Mouse (Mus musculus) stomach, postnatal 0 days (tissue): ENCODE measurements around the gene Tff3. TPM values are rescaled to one million over a fixed set of nuclear protein-coding genes. Genes with fewer than 3 reads are reported as not detected.

ENCODE experiments used
- ATAC-seq: fragments of 200-750 bp; cut with Nextera tagmentation; 2 replicates; pipeline ENCODE4 v1.8.0; 2017; ENCODE audit not compliant: low FRiP score, low TSS enrichment
- DNase-seq: peaks from one replicate; pipeline ENCODE4 v3.0.0-alpha.2; 2016; ENCODE audit warnings: low spot score
- H3K27ac ChIP-seq: fragments of 300-500 bp; sonication (generic); replicated peaks from 2 replicates; pipeline ENCODE4 v1.5.1; 2014; ENCODE audit warnings: mild to moderate bottlenecking, control low read depth
- H3K27me3 ChIP-seq: fragments of 300-500 bp; sonication (generic); 2 replicates; pipeline ENCODE4 v1.6.1; 2014; ENCODE audit warnings: low read length; ENCODE audit not compliant: control insufficient read depth, insufficient read depth
- H3K36me3 ChIP-seq: fragments of 300-500 bp; sonication (generic); 2 replicates; pipeline ENCODE4 v1.6.1; 2014; ENCODE audit warnings: low read length, mixed read lengths; ENCODE audit not compliant: control insufficient read depth, insufficient read depth
- H3K4me1 ChIP-seq: fragments of 300-500 bp; sonication (generic); replicated peaks from 2 replicates; pipeline ENCODE4 v1.6.1; 2014; ENCODE audit warnings: antibody characterized with exemption; ENCODE audit not compliant: control insufficient read depth, insufficient read depth
- H3K4me2 ChIP-seq: fragments of 300-500 bp; sonication (generic); replicated peaks from 2 replicates; pipeline ENCODE4 v1.6.1; 2014; ENCODE audit warnings: low read depth, mild to moderate bottlenecking, control low read depth, moderate library complexity
- H3K4me3 ChIP-seq: fragments of 300-500 bp; sonication (generic); 2 replicates; pipeline ENCODE4 v1.5.1; 2014; ENCODE audit warnings: low read depth, low read length, control low read depth
- H3K9ac ChIP-seq: fragments of 300-500 bp; sonication (generic); 2 replicates; pipeline ENCODE4 v1.6.1; 2014; ENCODE audit warnings: mild to moderate bottlenecking, low read length, control low read depth, mixed read lengths
- H3K9me3 ChIP-seq: fragments of 300-500 bp; sonication (generic); 2 replicates; pipeline ENCODE4 v1.6.1; 2016; ENCODE audit warnings: low read length; ENCODE audit not compliant: control insufficient read depth
- CTCF ChIP-seq: IDR thresholded peaks from 2 replicates; pipeline ENCODE4 v1.5.1; 2016; ENCODE audit warnings: antibody characterized with exemption, low read depth, mild to moderate bottlenecking, moderate library complexity
- EP300 ChIP-seq: optimal IDR thresholded peaks from 2 replicates; pipeline ENCODE3; 2016; ENCODE audit warnings: antibody characterized with exemption
- WGBS: fragments of 180-500 bp; shearing (Covaris S2); extraction: QIAGEN DNeasy Blood & Tissue Kit; methylation state at CpG from one replicate; pipeline ENCODE4 v1.1.7; 2014; 5-methylcytosine and 5-hydroxymethylcytosine counted together
- polyA plus RNA-seq: library from polyadenylated mRNA; unstranded; fragments of >200 nt; fragmentation: Nextera tagmentation; extraction: Ambion mirVana; gene quantifications from 2 replicates; pipeline ENCODE4 v1.2.1, GENCODE M21; 2015

Tff3 gene
- polyA plus RNA-seq, 1 experiment from 2014 or later, result 10.5 TPM

- H3K4me2 ChIP-seq, result no peak overlapping the region
- peaks cover 8% of the 10 kb centered on the region for H3K4me1 ChIP-seq
- no peak overlapping the region for H3K4me3 ChIP-seq
- H3K9ac ChIP-seq, result no peak overlapping the region
- H3K27me3 ChIP-seq, result no peaks in the 10 kb centered on the region
- DNase-seq, result peak; percentile 45
- peak overlapping the region; percentile 19; the same call in 1 of the 2 replicates for H3K27ac ChIP-seq
- 34% methylated on average over 5 of the region's 5 CpGs for WGBS
- peak; percentile 74 for ATAC-seq
- no peaks in the 10 kb centered on the region for H3K9me3 ChIP-seq
- H3K36me3 ChIP-seq, result no peaks in the 10 kb centered on the region
- TF ChIP-seq EP300, result no peak
- no peak for TF ChIP-seq CTCF
These were observed 51.9 kb downstream of the Tff3 start for GRCm38 (mm10) chr17:31077561-31077960.

DNA sequence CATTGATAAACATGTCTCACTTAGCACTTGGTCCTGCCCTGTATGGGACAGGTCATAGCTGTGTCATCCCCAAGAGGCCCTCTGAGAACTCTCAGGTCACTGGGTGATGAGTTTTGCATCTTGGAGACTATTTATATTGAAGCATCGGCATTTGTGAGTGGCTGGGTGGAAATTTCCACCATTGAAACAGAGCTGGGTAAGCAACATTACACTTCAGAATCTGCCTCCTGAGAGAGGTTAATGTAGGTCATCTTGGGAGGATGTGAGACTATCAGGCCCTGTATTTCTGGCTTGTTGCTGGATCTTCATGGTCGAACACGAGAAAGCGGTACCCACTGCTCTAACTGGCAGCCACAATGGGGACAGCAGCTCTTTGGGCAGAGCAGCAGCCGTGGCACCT lies 54.0 kb downstream of the Tff3 start:
- H3K27ac ChIP-seq, result peak overlapping the region; percentile 30; the same call in 1 of the 2 replicates
- H3K27me3 ChIP-seq, result no peaks in the 10 kb centered on the region
- H3K36me3 ChIP-seq, result no peaks in the 10 kb centered on the region
- WGBS, result 75% methylated on average over 5 of the region's 5 CpGs
- H3K9ac ChIP-seq, result no peak overlapping the region
- H3K4me3 ChIP-seq, result no peak overlapping the region
- peaks cover 8% of the 10 kb centered on the region for H3K4me1 ChIP-seq
- H3K9me3 ChIP-seq, result no peaks in the 10 kb centered on the region
- ATAC-seq, result no peak
- H3K4me2 ChIP-seq, result no peak overlapping the region
- no peak for DNase-seq
- TF ChIP-seq EP300, result no peak
- no peak for TF ChIP-seq CTCF

Other genes starting within 250 kb of the Tff3 start
- 0.13 and 0.18 TPM in 2 replicates for gene Glp1r, start 227.8 kb downstream of the Tff3 start, polyA plus RNA-seq
- gene Umodl1, start 175.0 kb downstream of the Tff3 start, polyA plus RNA-seq, result not detected in 2 replicates
- gene Abcg1, start 72.0 kb downstream of the Tff3 start, polyA plus RNA-seq, result 11.1 and 13.2 TPM in 2 replicates
- 866 and 948 TPM in 2 replicates for gene Tff2, start 14.6 kb upstream of the Tff3 start, polyA plus RNA-seq
- 9,478 and 9,587 TPM in 2 replicates for gene Tff1, start 35.6 kb upstream of the Tff3 start, polyA plus RNA-seq
- gene Tmprss3, start 69.3 kb upstream of the Tff3 start, polyA plus RNA-seq, result 0.39 TPM in 2 replicates
- 0.13 and 0.18 TPM in 2 replicates for gene Ubash3a, start 78.2 kb upstream of the Tff3 start, polyA plus RNA-seq
- gene Rsph1, start 147.7 kb upstream of the Tff3 start, polyA plus RNA-seq, result 0.87 and 0.99 TPM in 2 replicates
- gene Slc37a1, start 157.1 kb upstream of the Tff3 start, polyA plus RNA-seq, result 14.7 and 16.6 TPM in 2 replicates